Mouse (Mus musculus): ENCODE results near the gene Kirrel3.
A peak's percentile ranks its signal among the peaks of the same experiment; 100 is the strongest.

The Kirrel3 gene

GRCm38 (mm10) chr9:34593889-34594288 is 108.2 kb downstream of the Kirrel3 start:
- no peak for DNase-seq (ENCODE audit: inconsistent age in 2 of 2, low spot score in 1 of 2)

- DNase-seq (ENCODE audit: inconsistent age in 2 of 2, low spot score in 1 of 2): no peak
These were observed 114.6 kb downstream of the Kirrel3 start for GRCm38 (mm10) chr9:34600326-34600725.

GRCm38 (mm10) chr9:34603750-34604149 is 118.1 kb downstream of the Kirrel3 start:
- no peak for DNase-seq (ENCODE audit: inconsistent age in 2 of 2, low spot score in 1 of 2)

- peak in 1 of 2 experiments; percentile 85 for DNase-seq (ENCODE audit: inconsistent age in 2 of 2, low spot score in 1 of 2)
These were observed 119.2 kb downstream of the Kirrel3 start for GRCm38 (mm10) chr9:34604931-34605330.

GRCm38 (mm10) chr9:34605486-34605885 is 119.8 kb downstream of the Kirrel3 start:
- no peak for DNase-seq (ENCODE audit: inconsistent age in 2 of 2, low spot score in 1 of 2)

- DNase-seq (ENCODE audit: inconsistent age in 2 of 2, low spot score in 1 of 2): no peak
These were observed 122.3 kb downstream of the Kirrel3 start for GRCm38 (mm10) chr9:34607976-34608375.

- DNase-seq (ENCODE audit: inconsistent age in 2 of 2, low spot score in 1 of 2): peak in 1 of 2 experiments; percentile 51
These were observed 127.4 kb downstream of the Kirrel3 start for GRCm38 (mm10) chr9:34612886-34613769.

- DNase-seq (ENCODE audit: inconsistent age in 2 of 2, low spot score in 1 of 2): no peak
These were observed 132.4 kb downstream of the Kirrel3 start for GRCm38 (mm10) chr9:34618099-34618498.

GRCm38 (mm10) chr9:34619913-34620312 is 134.2 kb downstream of the Kirrel3 start:
- no peak for DNase-seq (ENCODE audit: inconsistent age in 2 of 2, low spot score in 1 of 2)

GRCm38 (mm10) chr9:34623526-34623925 is 137.8 kb downstream of the Kirrel3 start:
- no peak for DNase-seq (ENCODE audit: inconsistent age in 2 of 2, low spot score in 1 of 2)

- DNase-seq (ENCODE audit: inconsistent age in 2 of 2, low spot score in 1 of 2): no peak
These were observed 138.3 kb downstream of the Kirrel3 start for GRCm38 (mm10) chr9:34624021-34624420.

GRCm38 (mm10) chr9:34628841-34629240 is 143.1 kb downstream of the Kirrel3 start:
- DNase-seq (ENCODE audit: inconsistent age in 2 of 2, low spot score in 1 of 2): no peak

- no peak for DNase-seq (ENCODE audit: inconsistent age in 2 of 2, low spot score in 1 of 2)
These were observed 150.0 kb downstream of the Kirrel3 start for GRCm38 (mm10) chr9:34635696-34636095.

- DNase-seq (ENCODE audit: inconsistent age in 2 of 2, low spot score in 1 of 2): no peak
These were observed 158.2 kb downstream of the Kirrel3 start for GRCm38 (mm10) chr9:34643917-34644316.

GRCm38 (mm10) chr9:34644392-34644791 is 158.7 kb downstream of the Kirrel3 start:
- DNase-seq (ENCODE audit: inconsistent age in 2 of 2, low spot score in 1 of 2): no peak

- no peak for DNase-seq (ENCODE audit: inconsistent age in 2 of 2, low spot score in 1 of 2)
These were observed 161.1 kb downstream of the Kirrel3 start for GRCm38 (mm10) chr9:34646831-34647230.

- no peak for DNase-seq (ENCODE audit: inconsistent age in 2 of 2, low spot score in 1 of 2)
These were observed 166.6 kb downstream of the Kirrel3 start for GRCm38 (mm10) chr9:34652278-34652677.

- no peak for DNase-seq (ENCODE audit: inconsistent age in 2 of 2, low spot score in 1 of 2)
These were observed 167.4 kb downstream of the Kirrel3 start for GRCm38 (mm10) chr9:34653141-34653540.

- DNase-seq (ENCODE audit: inconsistent age in 2 of 2, low spot score in 1 of 2): peak in 1 of 2 experiments; percentile 41
These were observed 174.9 kb downstream of the Kirrel3 start for GRCm38 (mm10) chr9:34660566-34660965.

GRCm38 (mm10) chr9:34663412-34663811 is 177.7 kb downstream of the Kirrel3 start:
- DNase-seq (ENCODE audit: inconsistent age in 2 of 2, low spot score in 1 of 2): no peak

- no peak for DNase-seq (ENCODE audit: inconsistent age in 2 of 2, low spot score in 1 of 2)
These were observed 179.9 kb downstream of the Kirrel3 start for GRCm38 (mm10) chr9:34665361-34666129.

- no peak for DNase-seq (ENCODE audit: inconsistent age in 2 of 2, low spot score in 1 of 2)
These were observed 181.5 kb downstream of the Kirrel3 start for GRCm38 (mm10) chr9:34667182-34667581.
